Mouse (Mus musculus) limb, embryonic 14.5 days (tissue): ENCODE data around the gene Hist1h2ao. TPM values are rescaled to one million over a fixed set of nuclear protein-coding genes. Genes with fewer than 3 reads are reported as not detected.
"Not testable (repeated sequence)": the region's sequence is repeated elsewhere in the genome, so short reads cannot be mapped to it uniquely, and the experiment has no call there.

Experiments
- ATAC-seq: fragments of 200-750 bp; cut with Nextera tagmentation; 2 replicates; pipeline ENCODE4 v1.8.0; 2017; ENCODE audit warnings: low read depth, moderate number of reproducible peaks, moderate TSS enrichment; ENCODE audit not compliant: low FRiP score
- DNase-seq: peaks from one replicate; pipeline ENCODE4 v3.0.0-alpha.2; 2015; ENCODE audit warnings: low spot score
- H3K27ac ChIP-seq: fragments of 300-500 bp; sonication (generic); replicated peaks from 2 replicates; pipeline ENCODE4 v1.5.1; 2014; ENCODE audit warnings: low read depth, mild to moderate bottlenecking, low read length, moderate library complexity, mixed read lengths
- H3K27me3 ChIP-seq: fragments of 300-500 bp; sonication (generic); 2 replicates; pipeline ENCODE4 v1.6.1; 2014; ENCODE audit warnings: low read length, mixed read lengths; ENCODE audit not compliant: control insufficient read depth, insufficient read depth
- H3K36me3 ChIP-seq: fragments of 300-500 bp; sonication (generic); 2 replicates; pipeline ENCODE4 v1.6.1; 2014; ENCODE audit warnings: mild to moderate bottlenecking, low read length, moderate library complexity, mixed read lengths; ENCODE audit not compliant: control insufficient read depth, insufficient read depth
- H3K4me1 ChIP-seq: fragments of 300-500 bp; sonication (generic); 2 replicates; pipeline ENCODE4 v1.6.1; 2014; ENCODE audit warnings: antibody characterized with exemption, low read length, mixed read lengths; ENCODE audit not compliant: control insufficient read depth, insufficient read depth
- H3K4me2 ChIP-seq: fragments of 300-500 bp; sonication (generic); replicated peaks from 2 replicates; pipeline ENCODE4 v1.6.1; 2014; ENCODE audit warnings: low read depth, mild to moderate bottlenecking, low read length, moderate library complexity; ENCODE audit not compliant: severe bottlenecking
- H3K4me3 ChIP-seq: fragments of 300-500 bp; sonication (generic); replicated peaks from 2 replicates; pipeline ENCODE4 v1.5.1; 2014; ENCODE audit warnings: low read length
- H3K9ac ChIP-seq: fragments of 300-500 bp; sonication (generic); 2 replicates; pipeline ENCODE4 v1.6.1; 2014; ENCODE audit warnings: mild to moderate bottlenecking, low read depth, low read length, moderate library complexity; ENCODE audit not compliant: severe bottlenecking
- H3K9me3 ChIP-seq: fragments of 300-500 bp; sonication (generic); 2 replicates; pipeline ENCODE4 v1.6.1; 2016; ENCODE audit warnings: low read length; ENCODE audit not compliant: control insufficient read depth
- POLR2A ChIP-seq: fragments of 200-500 bp; IDR thresholded peaks from 2 replicates; pipeline ENCODE4 v1.8.0; 2012; ENCODE audit warnings: inconsistent platforms, mild to moderate bottlenecking, moderate library complexity, borderline replicate concordance; ENCODE audit not compliant: insufficient read depth, insufficient read length; ENCODE audit errors: extremely low read depth
- WGBS: fragments of 180-500 bp; shearing (Covaris S2); extraction: QIAGEN DNeasy Blood & Tissue Kit; methylation state at CpG from one replicate; pipeline ENCODE4 v1.1.7; 2014; 5-methylcytosine and 5-hydroxymethylcytosine counted together
- polyA plus RNA-seq, 2 experiments: library from polyadenylated mRNA; depleted of rRNA in 1 of 2; stranded (reverse) in 1 of 2; unstranded in 1 of 2; fragments of >200 nt; fragmentation: Nextera tagmentation in 1 of 2; extraction: Ambion mirVana in 1 of 2; gene quantifications; 2 replicates each; pipeline versions ENCODE4 v1.2.1 to v1.2.3; 2012 to 2014

Gene Hist1h2ao
- polyA plus RNA-seq, 2 experiments = not detected

DNA sequence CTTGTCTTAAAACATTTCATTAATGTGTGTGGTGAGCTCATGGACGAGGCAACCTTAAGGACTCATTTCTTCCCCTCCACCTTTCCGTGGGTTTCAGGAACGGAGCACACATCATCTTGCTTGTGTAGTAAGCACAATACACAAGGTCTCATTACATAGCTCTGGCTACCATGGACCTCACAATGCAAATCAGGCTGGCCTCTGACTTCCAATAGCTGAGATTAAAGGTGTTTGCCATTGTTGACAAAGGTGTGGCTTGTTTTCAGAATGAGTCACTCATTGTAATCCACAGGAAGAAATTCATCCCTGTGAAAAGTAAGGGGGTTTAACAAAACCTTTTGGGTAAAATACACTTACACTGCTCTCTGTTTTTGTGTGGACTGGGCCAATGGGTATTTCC lies 18.2 kb downstream of the Hist1h2ao start:
- Histone ChIP-seq H3K4me1 (no peaks in the 10 kb centered on the region), H3K36me3 (no peaks in the 10 kb centered on the region), H3K4me2 (no peak overlapping the region), H3K4me3 (no peak overlapping the region), H3K9ac (no peak overlapping the region), H3K27ac (no peak overlapping the region), H3K9me3 (no peaks in the 10 kb centered on the region), H3K27me3 (no peaks in the 10 kb centered on the region)
- DNase-seq (no peak), ATAC-seq (no peak)
- 88% methylated on average over 3 of the region's 3 CpGs for WGBS
- TF ChIP-seq POLR2A = no peak

GRCm38 (mm10) chr13:21830344-21830743 lies 20.1 kb downstream of the Hist1h2ao start:
- no peak for TF ChIP-seq POLR2A
- H3K36me3 ChIP-seq = no peaks in the 10 kb centered on the region
- no peaks in the 10 kb centered on the region for H3K27me3 ChIP-seq
- H3K4me1 ChIP-seq = no peaks in the 10 kb centered on the region
- ATAC-seq (no peak), DNase-seq (no peak)
- no peak overlapping the region for H3K4me3 ChIP-seq
- no peak overlapping the region for H3K4me2 ChIP-seq
- 84% methylated on average over 10 of the region's 10 CpGs for WGBS
- no peaks in the 10 kb centered on the region for H3K9me3 ChIP-seq
- no peak overlapping the region for H3K27ac ChIP-seq
- no peak overlapping the region for H3K9ac ChIP-seq

DNA sequence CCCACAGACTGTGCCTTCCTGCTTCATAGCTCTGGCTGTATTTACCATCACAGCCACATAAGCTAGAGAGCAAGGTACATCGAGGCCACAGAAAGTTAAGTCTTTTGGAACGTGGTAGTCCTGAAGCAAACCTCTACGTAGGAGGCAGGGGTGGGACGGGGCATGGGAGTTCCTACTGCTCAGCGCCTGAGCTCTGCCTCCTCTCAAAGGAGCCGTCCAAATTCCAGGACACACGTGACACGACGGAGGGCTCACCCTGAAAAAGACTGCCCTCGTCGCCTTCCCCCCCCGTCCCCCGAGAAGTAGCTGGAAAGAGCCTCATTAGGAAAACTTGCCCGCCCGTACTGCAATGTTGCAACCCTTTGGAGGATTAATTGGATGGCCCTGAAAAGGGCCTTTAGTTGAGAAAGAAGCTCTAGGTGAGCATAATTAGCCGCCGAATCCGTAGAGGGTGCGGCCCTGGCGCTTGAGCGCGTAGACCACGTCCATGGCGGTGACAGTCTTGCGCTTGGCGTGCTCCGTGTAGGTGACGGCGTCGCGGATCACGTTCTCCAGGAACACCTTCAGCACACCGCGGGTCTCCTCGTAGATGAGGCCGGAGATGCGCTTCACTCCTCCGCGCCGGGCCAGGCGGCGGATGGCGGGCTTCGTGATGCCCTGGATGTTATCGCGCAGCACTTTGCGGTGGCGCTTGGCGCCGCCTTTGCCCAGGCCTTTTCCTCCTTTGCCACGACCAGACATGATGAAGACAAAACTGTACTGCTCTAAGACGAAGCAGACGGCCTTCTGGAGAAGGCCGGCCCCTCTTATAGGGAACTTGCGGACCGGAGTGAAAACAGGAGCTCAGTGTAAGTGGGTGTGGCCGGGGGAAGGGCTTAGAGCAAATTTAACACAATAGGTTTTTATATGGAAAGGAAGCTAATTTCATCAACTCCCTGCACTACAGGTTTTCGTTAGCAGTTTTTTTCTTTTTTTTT lies 21.4 kb downstream of the Hist1h2ao start, which contains the start of gene Hist1h4n:
TSS of gene Hist1h4n (minus strand) at position 779 of the 977 bp plus-strand sequence.
- not testable (repeated sequence) for H3K9ac ChIP-seq, H3K9me3 ChIP-seq, H3K36me3 ChIP-seq, H3K27me3 ChIP-seq, DNase-seq, H3K4me1 ChIP-seq, H3K27ac ChIP-seq
- Histone ChIP-seq H3K4me3 (peak within 1 kb of the TSS; percentile 18), H3K4me2 (peak within 1 kb of the TSS; percentile 26; the same call in 1 of the 2 replicates)
- ATAC-seq = peak; percentile 82
- WGBS = 0% methylated on average over 9 of the region's 58 CpGs

GRCm38 (mm10) chr13:21833461-21833860 lies 23.2 kb downstream of the Hist1h2ao start, which contains the start of the genes Hist1h2ap and Hist1h2br:
Gene Hist1h2ap (minus strand): TSS chr13:21833507.
Gene Hist1h2br (plus strand): TSS chr13:21833743.
- H3K9me3 ChIP-seq = not testable (repeated sequence)

GRCm38 (mm10) chr13:21840508-21840907 lies 30.2 kb downstream of the Hist1h2ao start:
- H3K27me3 ChIP-seq, H3K4me2 ChIP-seq, H3K36me3 ChIP-seq, H3K9ac ChIP-seq, H3K27ac ChIP-seq, H3K4me1 ChIP-seq, DNase-seq, H3K9me3 ChIP-seq, H3K4me3 ChIP-seq: not testable (repeated sequence)
- peak; percentile 78 for ATAC-seq
- WGBS = no CpG with 5 or more reads among the region's 4 CpGs

More at GRCm38 (mm10) chr13:21833461-21833860, 23.2 kb downstream of the Hist1h2ao start, which contains the start of the genes Hist1h2ap and Hist1h2br:
- H3K4me1 ChIP-seq, H3K27me3 ChIP-seq, H3K36me3 ChIP-seq, H3K4me2 ChIP-seq, DNase-seq, H3K27ac ChIP-seq, H3K4me3 ChIP-seq, H3K9ac ChIP-seq: not testable (repeated sequence)
- ATAC-seq = peak; percentile 91
- no CpG with 5 or more reads among the region's 24 CpGs for WGBS

GRCm38 (mm10) chr13:21846356-21846755 lies 36.1 kb downstream of the Hist1h2ao start:
- H3K27me3 ChIP-seq, H3K27ac ChIP-seq, H3K4me3 ChIP-seq, H3K36me3 ChIP-seq, ATAC-seq, H3K9ac ChIP-seq, DNase-seq, H3K4me2 ChIP-seq, H3K9me3 ChIP-seq, H3K4me1 ChIP-seq: not testable (repeated sequence)
